Mouse (Mus musculus) testis, postnatal 14 days (tissue): Measurements from ENCODE around the gene Mapk10.

Source experiments
- DNase-seq: peaks from one replicate; pipeline ENCODE4 v3.0.0; 2021; ENCODE audit warnings: low spot score

The Mapk10 gene

GRCm38 (mm10) chr5:102859749-102860148, 351.4 kb downstream of the Mapk10 start:
- no peak for DNase-seq

- no peak for DNase-seq
Observed at GRCm38 (mm10) chr5:102858047-102858446, 353.1 kb downstream of the Mapk10 start.
